Mouse (Mus musculus) heart, postnatal 14 days (tissue): ENCODE data around the gene Larp1. TPM values are rescaled to one million over a fixed set of nuclear protein-coding genes. Genes with fewer than 3 reads are reported as not detected.

ENCODE experiments used
- DNase-seq, 2 experiments: peaks; one replicate each; pipeline ENCODE4 v3.0.0; 2021 to 2022
- intact Hi-C: fragments of 180-260 bp; cut with DNase I; formaldehyde crosslinking; loops from one replicate; pipeline ENCODE4 v1.15.1; 2025
- total RNA-seq, 2 experiments: library from RNA; stranded (reverse); gene quantifications; 2 replicates each; pipeline ENCODE4 v1.2.3; 2021

The Larp1 gene
- total RNA-seq, 2 experiments from 2014 or later, result 49.8 to 52.8 TPM

GRCm38 (mm10) chr11:57998168-57998567 lies 10.7 kb upstream of the Larp1 start:
- intact Hi-C loops, result no loop called here
- DNase-seq, result no peak

GRCm38 (mm10) chr11:57998872-57999271 lies 10.0 kb upstream of the Larp1 start:
- DNase-seq, result no peak
- intact Hi-C loops, result no loop called here

GRCm38 (mm10) chr11:58003126-58003525 lies 5.7 kb upstream of the Larp1 start:
- DNase-seq, result no peak
- intact Hi-C loops, result no loop called here

- no peak for DNase-seq
- intact Hi-C loops, result no loop called here
These were observed 5.1 kb upstream of the Larp1 start for GRCm38 (mm10) chr11:58003734-58004133.

- DNase-seq, result no peak
- intact Hi-C loops, result no loop called here
These were observed 3.8 kb upstream of the Larp1 start for GRCm38 (mm10) chr11:58005110-58005509.

GRCm38 (mm10) chr11:58008013-58008412 lies 851 bp upstream of the Larp1 start:
- intact Hi-C loops, result loop anchor here (2.0 kb wide), 1 partner anchor 97 kb away; the partner anchor contains the start of gene Cnot8
- DNase-seq, result no peak

- DNase-seq, result peak; percentile 83 to 89
- intact Hi-C loops, result loop anchor here (2.0 kb wide), 1 partner anchor 96 kb away; the partner anchor contains the start of gene Cnot8
These were observed 320 bp upstream of the Larp1 start for GRCm38 (mm10) chr11:58008437-58009050.

- peak; percentile 75 to 82 for DNase-seq
- intact Hi-C loops, result loop anchor here (2.0 kb wide), 2 partner anchors 47 to 95 kb away; partner anchors contain the start of gene Cnot8
These were observed 765 bp downstream of the Larp1 start for GRCm38 (mm10) chr11:58009516-58010141.

GRCm38 (mm10) chr11:58010226-58010781 lies 1.4 kb downstream of the Larp1 start:
- intact Hi-C loops, result loop anchor here (2.0 kb wide), 1 partner anchor 48 kb away; no protein-coding TSS in a partner anchor
- DNase-seq, result no peak

- intact Hi-C loops, result loop anchor here (2.0 kb wide), 1 partner anchor 48 kb away; no protein-coding TSS in a partner anchor
- DNase-seq, result no peak
These were observed 2.1 kb downstream of the Larp1 start for GRCm38 (mm10) chr11:58010930-58011329.

- intact Hi-C loops, result loop anchor here (2.0 kb wide), 1 partner anchor 49 kb away; no protein-coding TSS in a partner anchor
- DNase-seq, result no peak
These were observed 2.9 kb downstream of the Larp1 start for GRCm38 (mm10) chr11:58011813-58012212.

- DNase-seq, result no peak
- intact Hi-C loops, result no loop called here
These were observed 3.8 kb downstream of the Larp1 start for GRCm38 (mm10) chr11:58012674-58013073.

GRCm38 (mm10) chr11:58013100-58013499 lies 4.2 kb downstream of the Larp1 start:
- intact Hi-C loops, result no loop called here
- no peak for DNase-seq

- intact Hi-C loops, result no loop called here
- no peak for DNase-seq
These were observed 5.7 kb downstream of the Larp1 start for GRCm38 (mm10) chr11:58014604-58015003.

- DNase-seq, result no peak
- intact Hi-C loops, result no loop called here
These were observed 6.5 kb downstream of the Larp1 start for GRCm38 (mm10) chr11:58015339-58015738.

GRCm38 (mm10) chr11:58016371-58016770 lies 7.5 kb downstream of the Larp1 start:
- intact Hi-C loops, result loop anchor here (2.0 kb wide), 1 partner anchor 40 kb away; no protein-coding TSS in a partner anchor
- DNase-seq, result no peak

- intact Hi-C loops, result loop anchor here (2.0 kb wide), 1 partner anchor 39 kb away; no protein-coding TSS in a partner anchor
- DNase-seq, result no peak
These were observed 8.6 kb downstream of the Larp1 start for GRCm38 (mm10) chr11:58017422-58017821.

- intact Hi-C loops, result no loop called here
- DNase-seq, result peak in 1 of 2 experiments; percentile 41
These were observed 9.4 kb downstream of the Larp1 start for GRCm38 (mm10) chr11:58018287-58018686.

GRCm38 (mm10) chr11:58018701-58019100 lies 9.8 kb downstream of the Larp1 start:
- intact Hi-C loops, result no loop called here
- DNase-seq, result no peak

- intact Hi-C loops, result no loop called here
These were observed 12.2 kb downstream of the Larp1 start for GRCm38 (mm10) chr11:58021095-58021494.

GRCm38 (mm10) chr11:58021618-58022017 lies 12.8 kb downstream of the Larp1 start:
- intact Hi-C loops, result no loop called here
- no peak for DNase-seq

More at GRCm38 (mm10) chr11:58021095-58021494, 12.2 kb downstream of the Larp1 start:
- no peak for DNase-seq
